Mouse (Mus musculus): ENCODE measurements around the gene Palm.

GRCm38 (mm10) chr10:79807826-79808225, 14.5 kb downstream of the Palm start:
- TF ChIP-seq CTCF (IDR thresholded peaks at IDR 0.05), result no peak
- TF ChIP-seq EP300 (IDR thresholded peaks at IDR 0.05), result no peak

All from lung, postnatal 0 days (tissue).